Mouse (Mus musculus): ENCODE measurements around the gene Fstl4. TPM values are rescaled to one million over a fixed set of nuclear protein-coding genes. Genes with fewer than 3 reads are reported as not detected.
A peak's percentile ranks its signal among the peaks of the same experiment; 100 is the strongest.

Gene Fstl4
- total RNA-seq (2015) (not detected in 2 replicates), total RNA-seq (2017) (not detected in 2 replicates)

- ATAC-seq (ENCODE audit: poor library complexity, severe bottlenecking): no peak
These were observed at the start of gene Fstl4 for GRCm38 (mm10) chr11:52764461-52764893. Gene Fstl4 (plus strand): TSS chr11:52764634.

GRCm38 (mm10) chr11:52718570-52718969 is 45.9 kb upstream of the Fstl4 start:
- ATAC-seq (ENCODE audit: poor library complexity, severe bottlenecking): no peak

GRCm38 (mm10) chr11:52721087-52721486 is 43.3 kb upstream of the Fstl4 start:
- no peak for ATAC-seq (ENCODE audit: poor library complexity, severe bottlenecking)

GRCm38 (mm10) chr11:52722706-52723105 is 41.7 kb upstream of the Fstl4 start:
- no peak for ATAC-seq (ENCODE audit: poor library complexity, severe bottlenecking)

- ATAC-seq (ENCODE audit: poor library complexity, severe bottlenecking): no peak
These were observed 38.4 kb upstream of the Fstl4 start for GRCm38 (mm10) chr11:52726001-52726400.

- ATAC-seq (ENCODE audit: poor library complexity, severe bottlenecking): no peak
These were observed 36.0 kb upstream of the Fstl4 start for GRCm38 (mm10) chr11:52728479-52728878.

- no peak for ATAC-seq (ENCODE audit: poor library complexity, severe bottlenecking)
These were observed 34.5 kb upstream of the Fstl4 start for GRCm38 (mm10) chr11:52729890-52730289.

GRCm38 (mm10) chr11:52731979-52732378 is 32.5 kb upstream of the Fstl4 start:
- ATAC-seq (ENCODE audit: poor library complexity, severe bottlenecking): no peak

GRCm38 (mm10) chr11:52734493-52735195 is 29.8 kb upstream of the Fstl4 start:
- ATAC-seq (ENCODE audit: poor library complexity, severe bottlenecking): no peak

GRCm38 (mm10) chr11:52739187-52739586 is 25.2 kb upstream of the Fstl4 start:
- ATAC-seq (ENCODE audit: poor library complexity, severe bottlenecking): no peak

- ATAC-seq (ENCODE audit: poor library complexity, severe bottlenecking): no peak
These were observed 24.0 kb upstream of the Fstl4 start for GRCm38 (mm10) chr11:52740466-52740865.

- no peak for ATAC-seq (ENCODE audit: poor library complexity, severe bottlenecking)
These were observed 20.5 kb upstream of the Fstl4 start for GRCm38 (mm10) chr11:52743956-52744355.

- ATAC-seq (ENCODE audit: poor library complexity, severe bottlenecking): no peak
These were observed 19.6 kb upstream of the Fstl4 start for GRCm38 (mm10) chr11:52744593-52745450.

- ATAC-seq (ENCODE audit: poor library complexity, severe bottlenecking): no peak
These were observed 17.2 kb upstream of the Fstl4 start for GRCm38 (mm10) chr11:52747206-52747605.

- no peak for ATAC-seq (ENCODE audit: poor library complexity, severe bottlenecking)
These were observed 16.5 kb upstream of the Fstl4 start for GRCm38 (mm10) chr11:52747766-52748456.

GRCm38 (mm10) chr11:52749988-52750387 is 14.4 kb upstream of the Fstl4 start:
- peak; percentile 30; the same call in 1 of the 2 replicates for ATAC-seq (ENCODE audit: poor library complexity, severe bottlenecking)

- ATAC-seq (ENCODE audit: poor library complexity, severe bottlenecking): no peak
These were observed 11.9 kb upstream of the Fstl4 start for GRCm38 (mm10) chr11:52752524-52752923.

GRCm38 (mm10) chr11:52753261-52753660 is 11.2 kb upstream of the Fstl4 start:
- no peak for ATAC-seq (ENCODE audit: poor library complexity, severe bottlenecking)

GRCm38 (mm10) chr11:52761800-52762199 is 2.6 kb upstream of the Fstl4 start:
- no peak for ATAC-seq (ENCODE audit: poor library complexity, severe bottlenecking)

- no peak for ATAC-seq (ENCODE audit: poor library complexity, severe bottlenecking)
These were observed 652 bp downstream of the Fstl4 start for GRCm38 (mm10) chr11:52764894-52765677.

All from megakaryocyte, adult 5-6 weeks (primary cell).